Mouse (Mus musculus): ENCODE results near the gene Cdca8. TPM values are rescaled to one million over a fixed set of nuclear protein-coding genes. Genes with fewer than 3 reads are reported as not detected.

Gene Cdca8
- total and polyA plus RNA-seq, 3 experiments, result 108 to 202 TPM; not detected in 1

- TF ChIP-seq ZMIZ1 (IDR thresholded peaks at IDR 0.05; ENCODE audit: low read depth, low read length) (no peak), MAZ (IDR thresholded peaks at IDR 0.05; ENCODE audit: low read depth, low read length) (no peak), MAFK (IDR thresholded peaks at IDR 0.05; ENCODE audit: borderline replicate concordance, low read depth, low read length) (no peak), MAX (IDR thresholded peaks at IDR 0.05; ENCODE audit: low read length) (no peak), HCFC1 (IDR thresholded peaks at IDR 0.05; ENCODE audit: low read depth, low read length) (no peak), TBP (IDR thresholded peaks at IDR 0.05; ENCODE audit: low read depth, low read length) (no peak), E2F4 (IDR thresholded peaks at IDR 0.05; ENCODE audit: borderline replicate concordance, low read depth, low read length) (no peak), ETS1 (IDR thresholded peaks at IDR 0.05; ENCODE audit: low read depth, low read length) (no peak), SIN3A (IDR thresholded peaks at IDR 0.05; ENCODE audit: low read length) (no peak), MYC (IDR thresholded peaks at IDR 0.05; ENCODE audit: low read depth, low read length) (no peak)
These were observed 34.2 kb upstream of the Cdca8 start for GRCm38 (mm10) chr4:124973296-124973695.

GRCm38 (mm10) chr4:124972316-124972715 is 33.2 kb upstream of the Cdca8 start:
- no peak for TF ChIP-seq BHLHE40 (IDR thresholded peaks at IDR 0.05; ENCODE audit: borderline replicate concordance, low read depth, low read length)
- no peak for TF ChIP-seq UBTF (IDR thresholded peaks at IDR 0.05; ENCODE audit: borderline replicate concordance, insufficient read depth, low read depth, low read length)
- TF ChIP-seq POLR2A (IDR thresholded peaks at IDR 0.05; ENCODE audit: control insufficient read depth in 1 of 2, insufficient read depth in 1 of 2, low read depth in 1 of 2, low read length in 2 of 2, poor library complexity in 1 of 2), result no peak
- no peak for TF ChIP-seq GATA1 (IDR thresholded peaks at IDR 0.05; ENCODE audit: low read depth, low read length)
- TF ChIP-seq MAZ (IDR thresholded peaks at IDR 0.05; ENCODE audit: low read depth, low read length), result no peak
- TF ChIP-seq POLR2AphosphoS2 (IDR thresholded peaks at IDR 0.05; ENCODE audit: low read length), result no peak
- no peak for TF ChIP-seq JUND (IDR thresholded peaks at IDR 0.05; ENCODE audit: low read depth, low read length)
- TF ChIP-seq HCFC1 (IDR thresholded peaks at IDR 0.05; ENCODE audit: low read depth, low read length), result no peak
- no peak for TF ChIP-seq E2F4 (IDR thresholded peaks at IDR 0.05; ENCODE audit: borderline replicate concordance, low read depth, low read length)
- no peak for TF ChIP-seq MYC (IDR thresholded peaks at IDR 0.05; ENCODE audit: low read depth, low read length)
- no peak for TF ChIP-seq CHD2 (IDR thresholded peaks at IDR 0.05; ENCODE audit: low read length)
- TF ChIP-seq RCOR1 (IDR thresholded peaks at IDR 0.05; ENCODE audit: low read depth, low read length), result no peak
- no peak for TF ChIP-seq USF2 (IDR thresholded peaks at IDR 0.05; ENCODE audit: borderline replicate concordance in 1 of 2, insufficient read depth in 1 of 2, low read depth in 1 of 2, low read length in 2 of 2)
- TF ChIP-seq ZKSCAN1 (IDR thresholded peaks at IDR 0.05; ENCODE audit: low read depth, low read length), result no peak
- H3K79me2 ChIP-seq (ENCODE audit: control insufficient read depth, insufficient read depth, low read length, poor library complexity), result no peaks in the 10 kb centered on the region
- H3K27me3 ChIP-seq (ENCODE audit: control insufficient read depth in 1 of 2, insufficient read depth in 2 of 2, low read length in 2 of 2), result no peaks in the 10 kb centered on the region
- no peaks in the 10 kb centered on the region for H3K9me3 ChIP-seq (replicated peaks; ENCODE audit: insufficient read depth, low read length)
- no peaks in the 10 kb centered on the region for H3K36me3 ChIP-seq (ENCODE audit: control insufficient read depth in 1 of 2, insufficient read depth in 2 of 2, low read length in 2 of 2)
- no peaks in the 10 kb centered on the region for H3K4me1 ChIP-seq (ENCODE audit: control insufficient read depth in 1 of 2, insufficient read depth in 2 of 2, low read length in 2 of 2)
- H3K27ac ChIP-seq (ENCODE audit: control insufficient read depth, low read depth, low read length), result no peak overlapping the region
- H3K4me3 ChIP-seq (ENCODE audit: control insufficient read depth in 1 of 2, insufficient read depth in 1 of 2, low read depth in 2 of 2, low read length in 2 of 2), result no peak overlapping the region
- no peak for DNase-seq (ENCODE audit: low read depth, low spot score)
- no peak overlapping the region for H3K9ac ChIP-seq (ENCODE audit: control insufficient read depth, low read depth, low read length, poor library complexity, severe bottlenecking)

More at GRCm38 (mm10) chr4:124973296-124973695, 34.2 kb upstream of the Cdca8 start:
- peak; percentile 40 for DNase-seq (ENCODE audit: low read depth, low spot score)
- Histone ChIP-seq H3K27ac (ENCODE audit: control insufficient read depth, low read depth, low read length) (no peak overlapping the region), H3K4me3 (ENCODE audit: control insufficient read depth in 1 of 2, insufficient read depth in 1 of 2, low read depth in 2 of 2, low read length in 2 of 2) (no peak overlapping the region), H3K4me1 (ENCODE audit: control insufficient read depth in 1 of 2, insufficient read depth in 2 of 2, low read length in 2 of 2) (no peaks in the 10 kb centered on the region), H3K9me3 (replicated peaks; ENCODE audit: insufficient read depth, low read length) (no peaks in the 10 kb centered on the region), H3K36me3 (ENCODE audit: control insufficient read depth in 1 of 2, insufficient read depth in 2 of 2, low read length in 2 of 2) (no peaks in the 10 kb centered on the region), H3K27me3 (ENCODE audit: control insufficient read depth in 1 of 2, insufficient read depth in 2 of 2, low read length in 2 of 2) (no peaks in the 10 kb centered on the region), H3K9ac (ENCODE audit: control insufficient read depth, low read depth, low read length, poor library complexity, severe bottlenecking) (no peak overlapping the region), H3K79me2 (ENCODE audit: control insufficient read depth, insufficient read depth, low read length, poor library complexity) (no peaks in the 10 kb centered on the region)
